In genomic region chr9:77482281-77482680, GRCm38 (mm10) we compare ENCODE assay signal across 10 mouse cellular contexts.
DNase-seq lines count a peak whose midpoint lies in the region; ATAC-seq lines count a peak whose summit lies in the region.
"Had no signal": no experiment of that assay in that cellular context is flagged by ENCODE, and none has a peak within 500 bp of the region (broad histone marks: within the 10 kb centered on the region; RNA-seq: fewer than 3 reads in every experiment).

No protein-coding gene starts in this region.

- no peak overlapping the region for H3K9ac ChIP-seq in intestine, embryonic 14.5 days (ENCODE audit: low read length)

- 70% methylated on average over 5 of the region's 5 CpGs for WGBS in intestine, embryonic 14.5 days

- intact Hi-C loops in heart, postnatal 25 days (cut with DNase I), result no loop called here

- no peak overlapping the region for H3K27ac ChIP-seq in intestine, embryonic 14.5 days (ENCODE audit: low read depth)

- no peaks in the 10 kb centered on the region for H3K27me3 ChIP-seq in intestine, embryonic 14.5 days (replicated peaks; ENCODE audit: control insufficient read depth, insufficient read depth, low read length)

- peak; percentile 39 to 43 for DNase-seq in heart, adult 18-20 months
- DNase-seq in heart, postnatal 25 days (ENCODE audit: low spot score), result no peak
- DNase-seq in 3T3-L1 (ENCODE audit: low read depth, low spot score), result peak; percentile 32
- DNase-seq in adipocyte (ENCODE audit: low spot score), result peak; percentile 80
- no peak for DNase-seq in intestine, embryonic 14.5 days (ENCODE audit: low spot score)
- no peak for DNase-seq in spleen, adult 18-20 months
- DNase-seq in kidney, postnatal 25 days, result no peak
- no peak for DNase-seq in gastrocnemius, postnatal 4 days (ENCODE audit: low spot score in 2 of 2)
- DNase-seq: lung, postnatal 4 days had no signal

- H3K4me2 ChIP-seq in intestine, embryonic 14.5 days (ENCODE audit: low read length), result no peak overlapping the region

- no peak overlapping the region for H3K4me3 ChIP-seq in intestine, embryonic 14.5 days (ENCODE audit: low read depth, low read length)

- peak; percentile 66 for ATAC-seq in intestine, embryonic 14.5 days (replicated peaks; ENCODE audit: low FRiP score, low TSS enrichment, low read depth)
- ATAC-seq: hindbrain, embryonic 16.5 days had no signal

- peaks cover 25% of the 10 kb centered on the region for H3K4me1 ChIP-seq in intestine, embryonic 14.5 days (replicated peaks; ENCODE audit: control insufficient read depth, insufficient read depth, low read length)

- no peaks in the 10 kb centered on the region for H3K36me3 ChIP-seq in intestine, embryonic 14.5 days (ENCODE audit: control insufficient read depth, insufficient read depth, low read length)

- no peaks in the 10 kb centered on the region for H3K9me3 ChIP-seq in intestine, embryonic 14.5 days (ENCODE audit: control insufficient read depth, low read length)

Comparison
In these comparisons a context has a peak if more than half of its experiments do, and no peak if none do; other contexts are left out.
1. DNase-seq: peak in heart, adult 18-20 months (2 of 2), 3T3-L1 (single experiment) and adipocyte (single experiment); none in heart, postnatal 25 days (single experiment), intestine, embryonic 14.5 days (single experiment), spleen, adult 18-20 months (0 of 2), kidney, postnatal 25 days (0 of 2) and gastrocnemius, postnatal 4 days (0 of 2).